Mouse (Mus musculus): Measurements from ENCODE around the gene Cnst.

DNA sequence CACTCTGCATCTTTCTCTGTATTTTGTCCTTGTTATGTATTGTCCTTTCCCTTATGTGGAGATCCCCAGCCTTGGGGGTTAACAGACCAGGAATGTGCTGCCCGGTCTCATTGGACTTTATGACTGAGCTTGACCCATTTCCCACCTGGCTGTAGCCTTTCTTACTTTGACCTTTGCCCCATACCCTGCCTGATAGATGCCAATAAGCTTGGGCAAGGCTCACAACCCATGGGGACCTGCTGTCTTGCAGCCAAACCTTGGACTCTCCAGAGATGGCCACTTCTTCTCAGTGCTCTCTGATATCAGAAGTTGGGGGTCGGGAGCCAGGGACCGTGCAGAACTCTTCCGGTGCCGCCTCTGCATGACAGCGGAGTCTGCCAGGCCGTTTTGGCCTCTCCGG, 62.4 kb downstream of the Cnst start:
- no peak for TF ChIP-seq CTCF (IDR thresholded peaks at IDR 0.05; ENCODE audit: control insufficient read depth, insufficient read depth, insufficient replicate concordance, low read depth, low read length)
- TF ChIP-seq POLR2A (IDR thresholded peaks at IDR 0.05; ENCODE audit: control insufficient read depth, low read depth, low read length), result no peak

Data from testis, adult 2 months (tissue).